Mouse (Mus musculus) testis, adult 2 months (tissue): Measurements from ENCODE around the gene Fsd1l.

Source experiments
- CTCF ChIP-seq: fragments of 200-500 bp; IDR thresholded peaks from 2 replicates; pipeline ENCODE4 v1.5.1; 2012; ENCODE audit warnings: low read depth, mild to moderate bottlenecking, inconsistent platforms, low read length, moderate library complexity; ENCODE audit not compliant: control insufficient read depth, insufficient read depth, insufficient replicate concordance
- POLR2A ChIP-seq: fragments of 200-500 bp; IDR thresholded peaks from 2 replicates; pipeline ENCODE4 v1.6.1; 2012; ENCODE audit warnings: low read depth, mild to moderate bottlenecking, inconsistent platforms, low read length, moderate library complexity; ENCODE audit not compliant: control insufficient read depth

DNA sequence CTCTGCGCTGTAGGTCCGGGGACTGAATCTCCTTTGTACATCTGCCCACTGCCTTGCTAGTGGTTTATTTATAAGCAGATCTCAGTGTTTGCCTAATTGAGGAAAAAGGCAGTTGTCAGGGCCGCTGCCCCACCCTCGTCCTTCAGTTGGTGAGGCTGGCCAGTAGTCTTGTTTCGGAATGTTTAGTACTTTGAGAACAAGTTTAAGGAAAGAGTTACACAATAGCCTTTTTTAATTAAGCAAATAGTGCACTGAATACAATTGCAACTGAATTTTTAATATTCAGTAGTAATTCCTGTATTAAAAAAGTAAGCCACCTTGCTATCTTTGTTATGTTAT, 709 bp downstream of the Fsd1l start:
- TF ChIP-seq POLR2A (no peak), CTCF (no peak)
